Mouse (Mus musculus): ENCODE measurements around the gene Col13a1.

DNA sequence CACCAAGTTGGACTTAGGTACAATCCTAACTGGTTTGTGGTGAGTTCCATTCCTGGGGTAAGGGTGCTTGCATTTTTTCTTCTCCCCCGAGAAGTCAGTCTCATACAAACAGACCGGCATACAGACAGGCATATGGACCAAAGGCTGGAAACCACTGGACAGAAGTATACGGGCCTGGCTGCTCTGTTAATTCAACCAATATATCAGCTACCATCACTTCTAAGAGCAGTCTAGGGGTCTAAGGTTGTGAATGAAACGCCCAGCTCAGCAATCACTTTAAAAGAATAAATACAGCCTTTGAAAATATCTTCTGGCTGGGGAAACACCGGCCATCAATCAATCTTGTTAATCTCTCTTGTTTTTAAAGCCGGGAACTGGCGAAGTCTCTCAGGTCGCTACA, 183.4 kb downstream of the Col13a1 start:
- no peak for TF ChIP-seq POLR2A (IDR thresholded peaks at IDR 0.05; ENCODE audit: insufficient read depth, low read depth, low read length)
- no peak for TF ChIP-seq CTCF (IDR thresholded peaks at IDR 0.05; ENCODE audit: insufficient read depth, low read depth, low read length)
